Mouse (Mus musculus): ENCODE measurements around the gene Pomt2. TPM values are rescaled to one million over a fixed set of nuclear protein-coding genes. Genes with fewer than 3 reads are reported as not detected.
A peak's percentile ranks its signal among the peaks of the same experiment; 100 is the strongest.

The Pomt2 gene
- polyA plus RNA-seq, 1 experiment = 69.6 TPM

DNA sequence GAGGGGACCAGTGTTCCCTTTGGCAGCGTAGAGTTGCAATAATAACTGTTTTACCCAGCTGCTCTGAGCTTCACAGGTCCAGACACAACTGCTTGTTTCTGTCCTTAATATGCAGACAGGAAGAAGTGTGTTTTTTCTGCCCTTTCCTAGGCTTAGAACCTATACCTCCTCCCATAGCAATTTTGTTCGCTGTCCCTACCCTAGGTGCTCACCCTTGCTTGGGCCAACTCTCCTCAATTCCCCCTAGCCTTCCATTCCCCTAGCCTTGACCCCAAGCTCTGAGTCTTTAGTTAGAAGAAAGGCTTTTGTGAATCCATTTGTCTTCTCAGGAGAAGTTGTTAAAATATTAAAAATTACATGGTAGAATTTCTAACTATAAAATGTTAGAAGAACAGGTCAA lies 9.0 kb downstream of the Pomt2 start:
- no peaks in the 10 kb centered on the region for H3K27me3 ChIP-seq (ENCODE audit: control insufficient read depth, insufficient read depth, low read length)
- TF ChIP-seq POLR2A (IDR thresholded peaks at IDR 0.05; ENCODE audit: control insufficient read depth, low read depth, low read length) = no peak
- no peak for TF ChIP-seq CTCF (IDR thresholded peaks at IDR 0.05; ENCODE audit: control insufficient read depth, insufficient read depth, insufficient replicate concordance, low read depth, low read length)
- no peaks in the 10 kb centered on the region; the same call in 1 of the 2 replicates for H3K4me1 ChIP-seq (ENCODE audit: control insufficient read depth, insufficient read depth, low read length)
- H3K36me3 ChIP-seq (ENCODE audit: control insufficient read depth, insufficient read depth, low read length) = no peaks in the 10 kb centered on the region; the same call in 1 of the 2 replicates
- no peak overlapping the region for H3K4me3 ChIP-seq (ENCODE audit: control insufficient read depth, low read depth, low read length)
- no peak overlapping the region for H3K27ac ChIP-seq (ENCODE audit: control insufficient read depth, insufficient read depth, low read depth, low read length)

DNA sequence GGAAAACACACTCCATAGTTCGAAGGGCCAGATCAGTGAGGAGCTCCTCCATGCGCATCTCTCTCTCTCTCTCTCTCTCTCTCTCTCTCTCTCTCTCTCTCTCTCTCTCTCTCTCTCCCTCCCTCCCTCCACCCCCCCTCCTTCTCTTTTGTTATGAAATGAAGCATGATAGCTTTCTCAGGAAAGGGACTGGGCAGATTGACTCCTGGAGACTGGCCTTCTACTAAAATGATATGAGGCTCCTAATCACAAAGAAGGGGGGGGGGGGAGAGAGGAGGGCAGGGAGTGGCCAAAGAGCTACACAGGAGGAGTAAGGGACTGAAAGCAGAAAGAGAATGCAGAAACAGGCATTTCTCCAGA lies 9.4 kb downstream of the Pomt2 start:
- no peaks in the 10 kb centered on the region; the same call in 1 of the 2 replicates for H3K36me3 ChIP-seq (ENCODE audit: control insufficient read depth, insufficient read depth, low read length)
- H3K27me3 ChIP-seq (ENCODE audit: control insufficient read depth, insufficient read depth, low read length) = no peaks in the 10 kb centered on the region
- TF ChIP-seq POLR2A (IDR thresholded peaks at IDR 0.05; ENCODE audit: control insufficient read depth, low read depth, low read length) = no peak
- TF ChIP-seq CTCF (IDR thresholded peaks at IDR 0.05; ENCODE audit: control insufficient read depth, insufficient read depth, insufficient replicate concordance, low read depth, low read length) = no peak
- no peak overlapping the region for H3K27ac ChIP-seq (ENCODE audit: control insufficient read depth, insufficient read depth, low read depth, low read length)
- no peaks in the 10 kb centered on the region; the same call in 1 of the 2 replicates for H3K4me1 ChIP-seq (ENCODE audit: control insufficient read depth, insufficient read depth, low read length)
- H3K4me3 ChIP-seq (ENCODE audit: control insufficient read depth, low read depth, low read length) = no peak overlapping the region

DNA sequence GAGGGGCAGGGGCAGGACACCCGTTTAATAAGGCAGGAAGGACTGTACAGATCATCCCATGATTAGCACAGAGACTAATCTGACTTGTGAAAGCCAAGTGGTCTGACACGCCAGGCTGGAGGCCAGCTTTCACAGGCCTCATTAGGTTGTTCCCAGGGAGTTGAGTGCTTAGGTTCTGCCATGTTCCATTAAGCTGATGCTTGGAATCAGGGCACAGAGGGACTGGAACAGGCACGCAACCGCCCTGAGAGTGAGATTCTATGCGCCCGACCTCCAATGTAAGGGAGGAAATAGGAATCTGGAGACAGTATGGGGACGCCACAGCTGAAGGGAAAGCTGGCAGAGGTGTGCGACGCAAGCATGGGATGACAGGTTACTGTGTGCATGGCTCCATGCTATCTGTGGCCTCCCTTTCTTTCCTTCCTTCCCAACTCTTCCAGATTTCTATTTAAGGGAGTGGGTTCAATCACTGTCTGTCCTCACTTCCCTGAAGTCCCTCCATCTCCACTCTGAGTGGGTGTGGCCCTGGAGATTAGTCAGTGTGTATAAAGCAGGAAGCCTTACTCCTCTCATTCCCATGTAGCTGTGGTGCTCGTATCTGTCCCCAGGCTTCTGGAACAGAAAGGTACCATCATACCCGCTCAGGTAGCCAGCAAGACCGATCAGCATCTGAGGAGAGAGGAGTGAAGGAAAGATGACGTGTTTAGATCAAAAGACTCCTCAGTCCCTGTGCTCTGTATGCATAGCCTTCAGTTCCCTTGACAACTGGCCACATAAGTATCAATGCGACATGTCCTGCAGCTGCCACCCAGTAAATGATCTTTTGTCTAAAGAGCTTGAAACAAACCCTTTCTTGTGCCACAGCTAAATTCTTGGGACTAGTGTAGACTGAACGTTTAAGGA lies 10.1 kb downstream of the Pomt2 start:
- no peak for TF ChIP-seq CTCF (IDR thresholded peaks at IDR 0.05; ENCODE audit: control insufficient read depth, insufficient read depth, insufficient replicate concordance, low read depth, low read length)
- TF ChIP-seq POLR2A (IDR thresholded peaks at IDR 0.05; ENCODE audit: control insufficient read depth, low read depth, low read length) = no peak
- no peaks in the 10 kb centered on the region for H3K27me3 ChIP-seq (ENCODE audit: control insufficient read depth, insufficient read depth, low read length)
- H3K27ac ChIP-seq (ENCODE audit: control insufficient read depth, insufficient read depth, low read depth, low read length) = peak overlapping the region; percentile 17; the same call in 1 of the 2 replicates
- no peaks in the 10 kb centered on the region for H3K4me1 ChIP-seq (ENCODE audit: control insufficient read depth, insufficient read depth, low read length)
- H3K36me3 ChIP-seq (ENCODE audit: control insufficient read depth, insufficient read depth, low read length) = peaks cover 2% of the 10 kb centered on the region; the same call in 1 of the 2 replicates
- no peak overlapping the region for H3K4me3 ChIP-seq (ENCODE audit: control insufficient read depth, low read depth, low read length)

DNA sequence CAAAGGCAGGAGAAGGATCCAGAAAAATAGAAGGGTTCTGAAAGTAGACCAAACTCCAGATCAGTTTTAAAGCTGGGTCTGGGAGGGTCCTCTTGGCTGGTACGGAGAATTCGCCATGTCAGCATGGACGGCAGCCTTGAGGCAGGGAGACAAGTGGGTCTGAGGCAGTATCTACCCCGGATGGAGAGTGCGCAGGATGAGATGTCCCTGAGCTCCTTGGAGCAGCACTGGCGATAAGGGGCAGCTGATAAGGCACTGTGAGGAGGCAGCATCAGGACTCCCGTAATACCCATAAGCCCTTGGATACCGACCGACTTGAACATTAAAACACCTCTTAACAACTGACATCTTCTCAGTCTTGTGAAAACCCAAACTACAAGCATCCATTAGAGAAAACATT lies 15.0 kb downstream of the Pomt2 start:
- Histone ChIP-seq H3K36me3 (ENCODE audit: control insufficient read depth, insufficient read depth, low read length) (peaks cover 4% of the 10 kb centered on the region), H3K4me3 (ENCODE audit: control insufficient read depth, low read depth, low read length) (no peak overlapping the region)
- TF ChIP-seq CTCF (IDR thresholded peaks at IDR 0.05; ENCODE audit: control insufficient read depth, insufficient read depth, insufficient replicate concordance, low read depth, low read length) (no peak), POLR2A (IDR thresholded peaks at IDR 0.05; ENCODE audit: control insufficient read depth, low read depth, low read length) (no peak; the same call in 1 of the 2 replicates)

DNA sequence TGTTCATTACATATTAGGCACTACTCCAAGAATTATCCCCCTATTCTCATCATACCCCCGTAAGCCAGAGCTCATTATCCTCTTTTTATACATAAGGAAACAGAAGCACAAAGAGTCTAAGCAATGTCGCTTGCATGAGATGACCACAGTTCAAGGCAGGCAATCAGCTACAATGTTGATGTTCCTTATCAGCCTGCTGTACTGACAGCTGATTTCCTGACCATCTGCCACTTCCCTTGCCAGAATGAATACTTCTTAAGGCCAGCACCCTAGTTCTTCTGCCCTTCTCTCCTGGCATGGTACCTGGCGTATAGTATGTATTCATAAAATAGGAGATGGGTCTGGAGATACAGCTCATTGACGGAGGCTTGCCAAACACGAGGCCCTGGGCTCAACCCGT lies 15.6 kb downstream of the Pomt2 start:
- TF ChIP-seq CTCF (IDR thresholded peaks at IDR 0.05; ENCODE audit: control insufficient read depth, insufficient read depth, insufficient replicate concordance, low read depth, low read length) (no peak), POLR2A (IDR thresholded peaks at IDR 0.05; ENCODE audit: control insufficient read depth, low read depth, low read length) (no peak)
- Histone ChIP-seq H3K36me3 (ENCODE audit: control insufficient read depth, insufficient read depth, low read length) (peaks cover 4% of the 10 kb centered on the region), H3K4me3 (ENCODE audit: control insufficient read depth, low read depth, low read length) (no peak overlapping the region), H3K4me1 (ENCODE audit: control insufficient read depth, insufficient read depth, low read length) (no peaks in the 10 kb centered on the region), H3K27ac (ENCODE audit: control insufficient read depth, insufficient read depth, low read depth, low read length) (peak overlapping the region; percentile 80), H3K27me3 (ENCODE audit: control insufficient read depth, insufficient read depth, low read length) (no peaks in the 10 kb centered on the region)

More for the DNA sequence above, 15.0 kb downstream of the Pomt2 start:
- H3K4me1 ChIP-seq (ENCODE audit: control insufficient read depth, insufficient read depth, low read length) = no peaks in the 10 kb centered on the region
- no peaks in the 10 kb centered on the region for H3K27me3 ChIP-seq (ENCODE audit: control insufficient read depth, insufficient read depth, low read length)
- peak overlapping the region; percentile 80 for H3K27ac ChIP-seq (ENCODE audit: control insufficient read depth, insufficient read depth, low read depth, low read length)

DNA sequence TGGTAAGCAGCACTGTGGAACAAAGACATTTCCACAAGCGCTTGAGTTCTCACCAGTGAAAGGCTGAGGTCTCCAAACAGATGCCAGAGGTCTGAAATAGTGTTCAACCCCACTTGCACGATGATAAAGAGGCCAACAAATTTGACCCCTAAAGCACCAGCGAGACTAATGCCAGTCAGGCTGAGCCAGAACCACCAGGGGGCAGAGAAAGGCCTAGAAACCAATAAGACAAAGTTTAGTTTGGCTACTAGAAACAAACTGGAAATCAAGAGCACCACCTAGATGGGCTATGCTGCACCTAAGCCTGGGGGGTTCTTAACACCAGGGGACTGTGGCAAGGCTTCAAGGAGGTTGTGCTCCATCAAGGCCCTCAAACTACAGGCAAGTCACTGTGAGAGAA lies 16.1 kb downstream of the Pomt2 start:
- Histone ChIP-seq H3K27ac (ENCODE audit: control insufficient read depth, insufficient read depth, low read depth, low read length) (peak overlapping the region; percentile 54; the same call in 1 of the 2 replicates), H3K27me3 (ENCODE audit: control insufficient read depth, insufficient read depth, low read length) (no peaks in the 10 kb centered on the region), H3K36me3 (ENCODE audit: control insufficient read depth, insufficient read depth, low read length) (peaks cover 4% of the 10 kb centered on the region), H3K4me1 (ENCODE audit: control insufficient read depth, insufficient read depth, low read length) (no peaks in the 10 kb centered on the region), H3K4me3 (ENCODE audit: control insufficient read depth, low read depth, low read length) (no peak overlapping the region)
- no peak for TF ChIP-seq POLR2A (IDR thresholded peaks at IDR 0.05; ENCODE audit: control insufficient read depth, low read depth, low read length)
- TF ChIP-seq CTCF (IDR thresholded peaks at IDR 0.05; ENCODE audit: control insufficient read depth, insufficient read depth, insufficient replicate concordance, low read depth, low read length) = no peak; the same call in 1 of the 2 replicates

DNA sequence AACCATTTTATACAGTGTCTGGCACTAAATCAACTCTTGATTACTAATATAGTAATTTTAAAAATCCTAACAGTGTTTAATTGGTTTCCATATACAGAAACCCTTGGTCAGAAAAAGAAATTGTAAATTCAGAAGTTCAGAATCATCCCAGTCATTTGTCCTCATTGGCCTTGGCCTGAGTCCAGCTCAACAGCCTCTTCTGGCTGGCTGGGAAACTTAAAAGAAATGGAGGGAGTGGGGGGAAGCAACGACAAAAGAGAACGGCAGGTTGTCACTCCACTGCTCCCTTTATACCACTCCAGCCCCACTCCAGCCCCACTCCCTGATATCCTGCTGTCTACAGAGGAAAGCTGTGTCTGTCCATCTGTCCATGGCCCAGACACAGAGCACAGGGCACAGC lies 16.6 kb downstream of the Pomt2 start:
- H3K27ac ChIP-seq (ENCODE audit: control insufficient read depth, insufficient read depth, low read depth, low read length) = no peak overlapping the region
- no peaks in the 10 kb centered on the region for H3K4me1 ChIP-seq (ENCODE audit: control insufficient read depth, insufficient read depth, low read length)
- peaks cover 4% of the 10 kb centered on the region for H3K36me3 ChIP-seq (ENCODE audit: control insufficient read depth, insufficient read depth, low read length)
- TF ChIP-seq POLR2A (IDR thresholded peaks at IDR 0.05; ENCODE audit: control insufficient read depth, low read depth, low read length) (no peak), CTCF (IDR thresholded peaks at IDR 0.05; ENCODE audit: control insufficient read depth, insufficient read depth, insufficient replicate concordance, low read depth, low read length) (no peak)
- H3K4me3 ChIP-seq (ENCODE audit: control insufficient read depth, low read depth, low read length) = no peak overlapping the region
- H3K27me3 ChIP-seq (ENCODE audit: control insufficient read depth, insufficient read depth, low read length) = no peaks in the 10 kb centered on the region

Measured in testis, adult 2 months (tissue).